Mouse (Mus musculus) CD8-positive naive resting alpha-beta T cell, adult 2 months (primary cell): ENCODE results near the gene Ccr8.

Experiments
- DNase-seq, 2 experiments: peaks; one replicate each; pipeline ENCODE4 v3.0.0; 2022; ENCODE audit warnings: low read depth in 2 of 2, low spot score in 2 of 2

The Ccr8 gene

DNA sequence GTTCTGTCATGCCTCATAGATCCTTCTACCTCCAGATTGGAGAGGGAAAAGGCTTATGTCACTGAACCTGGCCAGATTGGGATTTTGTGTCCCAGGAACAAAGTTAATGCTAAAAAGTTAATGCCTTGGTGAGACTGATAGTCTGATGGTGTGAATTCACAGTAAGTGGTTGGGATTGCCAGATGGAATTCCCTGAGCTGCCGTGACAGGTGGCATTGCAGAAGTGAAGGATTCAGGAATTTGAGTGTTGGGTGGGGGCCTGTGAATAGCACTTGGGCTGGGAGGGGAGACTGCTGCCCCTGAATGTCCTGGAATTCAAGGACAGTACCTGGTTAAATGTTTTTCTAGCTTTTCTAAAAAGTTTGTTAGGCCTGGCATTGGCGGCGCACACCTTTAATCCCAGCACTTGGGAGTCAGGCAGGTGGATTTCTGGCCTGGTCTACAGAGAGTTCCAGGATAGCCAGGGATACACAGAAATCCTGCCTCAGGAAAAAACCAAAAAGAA is 39.9 kb downstream of the Ccr8 start:
- no peak for DNase-seq

DNA sequence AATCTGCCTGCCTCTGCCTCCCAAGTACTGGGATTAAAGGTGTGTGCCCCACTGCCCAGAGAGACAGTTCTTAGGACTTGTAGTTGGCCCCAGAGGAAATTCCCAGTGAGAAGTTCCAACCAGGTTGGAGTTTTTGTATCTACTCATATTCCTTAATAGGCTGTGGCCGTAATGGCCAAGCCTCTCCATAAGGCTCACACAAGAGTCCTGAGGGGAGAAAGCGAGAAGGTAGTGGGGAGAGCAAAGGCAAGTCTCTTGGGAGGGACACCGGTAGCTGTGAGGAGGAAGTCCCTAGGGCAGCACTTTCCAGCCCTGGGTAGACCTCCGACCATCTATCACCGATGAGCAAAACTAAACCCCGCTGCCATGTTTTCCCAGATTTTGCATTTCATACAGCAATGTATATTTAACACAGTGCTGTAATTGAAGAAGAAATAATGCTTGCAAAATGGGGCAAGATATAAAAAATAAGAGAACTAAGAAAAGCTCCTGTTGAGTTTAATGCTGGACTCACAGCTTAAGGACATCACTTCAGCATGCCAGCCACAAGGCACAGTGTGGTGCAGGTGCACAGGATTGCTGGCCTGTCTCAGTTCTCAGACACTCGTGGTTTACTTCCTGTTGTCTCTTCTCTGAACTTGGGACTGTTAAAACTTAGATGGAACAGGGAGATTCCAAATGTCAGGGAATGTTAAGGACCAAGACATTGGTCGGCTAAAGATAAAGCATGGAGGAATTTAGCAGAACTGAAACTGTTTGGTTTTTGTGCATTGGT is 41.3 kb downstream of the Ccr8 start:
- no peak for DNase-seq

DNA sequence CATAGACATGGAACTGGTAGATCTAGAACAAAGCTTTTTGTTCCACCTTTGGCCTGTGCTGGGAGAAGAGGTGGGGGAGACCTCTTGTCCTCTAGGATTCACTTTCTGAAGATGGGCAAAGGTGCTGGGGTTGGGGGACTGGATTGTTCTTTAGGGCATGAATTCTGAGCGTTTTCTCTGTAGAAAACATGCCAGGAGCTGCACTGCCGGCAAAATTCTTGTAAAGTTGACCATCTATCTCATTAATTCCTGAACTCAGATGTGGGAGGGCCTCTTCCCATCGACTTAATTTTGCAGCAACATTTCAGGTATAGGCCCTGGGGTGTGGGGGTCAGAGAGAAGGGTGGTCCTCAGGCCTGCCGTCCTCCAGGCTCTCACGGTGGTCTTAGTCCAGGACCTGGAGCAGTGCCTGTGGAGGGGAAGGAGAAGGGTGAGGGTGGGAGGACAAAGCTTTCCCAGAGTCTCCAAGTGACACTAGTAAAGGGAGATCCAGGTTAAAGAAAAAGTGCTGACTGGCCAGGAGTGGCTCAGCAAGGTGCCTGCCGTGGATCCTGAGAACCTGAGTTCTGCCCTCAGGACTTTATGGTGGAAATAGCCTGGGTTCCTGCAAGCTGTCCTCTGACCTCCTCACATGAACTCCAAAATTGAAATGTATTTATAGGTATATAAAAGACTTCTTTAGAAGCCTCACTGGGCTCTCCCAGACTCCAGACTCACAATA is 42.0 kb downstream of the Ccr8 start:
- no peak for DNase-seq

DNA sequence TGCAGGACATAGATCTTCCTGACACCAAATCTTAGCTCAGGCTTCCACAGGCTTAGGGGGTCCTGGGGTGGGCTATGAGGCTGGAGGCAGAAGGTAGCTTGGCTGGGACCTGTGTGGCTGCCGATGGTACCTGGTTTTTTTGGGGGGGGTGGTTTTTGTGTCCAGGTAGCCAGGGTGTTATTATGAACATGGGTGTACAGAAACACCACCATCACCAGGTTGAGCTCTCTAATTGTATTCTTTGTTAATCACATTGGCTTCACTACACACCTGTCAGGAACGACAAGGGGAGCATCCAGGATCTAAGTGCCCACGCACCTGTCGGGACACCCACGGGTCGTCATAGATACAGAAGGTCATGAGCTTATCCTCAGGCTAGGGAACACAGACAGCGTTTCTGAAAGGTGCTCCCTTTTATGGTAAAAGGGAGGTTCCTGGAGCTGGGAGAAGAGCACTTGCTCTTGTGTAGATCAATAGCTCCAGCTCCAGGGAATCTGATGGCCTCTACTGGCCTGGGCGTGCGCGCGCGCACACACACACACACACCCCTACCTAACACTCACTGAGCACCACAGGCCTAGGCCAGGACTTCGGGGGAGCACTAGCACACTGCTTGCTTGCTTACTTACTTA is 42.7 kb downstream of the Ccr8 start:
- DNase-seq, result no peak

DNA sequence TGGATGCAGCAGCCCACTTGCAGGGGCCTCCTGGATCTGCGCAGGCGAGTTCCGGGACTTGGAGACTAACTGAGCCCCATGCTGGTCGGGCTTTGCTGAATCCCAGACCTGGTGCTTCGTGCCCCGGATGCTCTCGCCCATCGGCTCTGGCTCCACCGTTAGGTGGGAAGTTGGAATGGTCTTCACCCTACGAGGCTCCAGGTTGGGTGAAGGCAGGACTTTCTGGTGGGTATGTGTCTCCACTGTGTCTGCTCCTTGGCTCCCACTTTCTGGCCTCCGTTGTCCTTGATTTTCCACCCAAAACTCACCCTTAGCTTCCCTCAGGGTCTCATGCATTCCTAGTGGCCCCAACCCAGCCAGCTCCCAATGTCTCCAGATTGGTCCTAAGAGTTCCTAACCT is 43.5 kb downstream of the Ccr8 start:
- DNase-seq, result no peak

DNA sequence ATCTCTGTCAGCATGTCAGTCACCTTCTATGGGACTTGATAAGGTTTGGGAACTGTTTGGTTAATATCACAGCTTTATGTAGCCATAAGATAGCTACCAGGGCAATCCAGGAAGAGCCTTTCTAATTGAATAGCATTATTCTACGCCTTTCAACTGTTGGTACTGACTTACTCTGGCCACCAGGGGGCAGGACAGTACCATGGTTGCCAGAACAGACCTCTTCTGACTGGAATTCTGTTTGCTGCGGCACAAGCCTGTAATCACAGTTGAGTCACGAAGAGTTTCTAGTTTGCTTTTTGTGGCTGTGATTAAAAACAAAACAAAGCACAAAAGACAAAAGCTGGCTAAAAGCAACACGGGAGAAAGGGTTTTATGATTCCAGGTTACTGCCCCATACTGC is 48.7 kb downstream of the Ccr8 start:
- DNase-seq, result peak; percentile 59 to 67

DNA sequence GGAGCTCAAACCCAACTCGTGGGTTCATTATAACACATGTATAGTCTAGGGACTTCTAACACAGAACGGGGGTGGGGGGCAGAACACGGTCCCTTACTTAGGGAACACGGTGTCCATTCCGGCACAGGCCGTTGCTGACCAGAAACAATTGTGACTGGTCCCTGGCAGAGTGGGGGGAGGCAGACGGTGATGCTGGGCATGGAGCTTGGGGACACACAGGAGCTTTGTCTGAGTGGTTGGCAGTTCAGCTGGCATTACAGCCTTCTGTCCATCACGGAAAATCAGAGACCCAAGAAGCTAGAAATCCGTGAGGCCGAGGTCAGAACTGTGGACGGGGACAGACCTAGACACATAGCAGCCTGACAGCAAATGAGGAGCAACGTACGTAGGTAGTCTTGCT is 52.6 kb downstream of the Ccr8 start:
- no peak for DNase-seq
